Mouse (Mus musculus) liver, embryonic 16.5 days (tissue): Measurements from ENCODE around the gene Hectd4. TPM values are rescaled to one million over a fixed set of nuclear protein-coding genes. Genes with fewer than 3 reads are reported as not detected.
A peak's percentile ranks its signal among the peaks of the same experiment; 100 is the strongest.
"Not testable (repeated sequence)": the region's sequence is repeated elsewhere in the genome, so short reads cannot be mapped to it uniquely, and the experiment has no call there.

Experiments used
- ATAC-seq: fragments of 200-750 bp; cut with Nextera tagmentation; 2 replicates; pipeline ENCODE4 v1.8.0; 2017; ENCODE audit warnings: low read depth, mild to moderate bottlenecking, moderate number of reproducible peaks, moderate library complexity
- H3K27ac ChIP-seq: fragments of 300-500 bp; sonication (generic); 2 replicates; pipeline ENCODE4 v1.5.1; 2014; ENCODE audit warnings: mild to moderate bottlenecking, low read length
- H3K27me3 ChIP-seq: fragments of 300-500 bp; sonication (generic); 2 replicates; pipeline ENCODE4 v1.6.1; 2014; ENCODE audit warnings: low read depth, low read length, mixed read lengths; ENCODE audit not compliant: control insufficient read depth, insufficient read depth
- H3K36me3 ChIP-seq: fragments of 300-500 bp; sonication (generic); 2 replicates; pipeline ENCODE4 v1.6.1; 2014; ENCODE audit warnings: mild to moderate bottlenecking; ENCODE audit not compliant: control insufficient read depth, insufficient read depth
- H3K4me1 ChIP-seq: fragments of 300-500 bp; sonication (generic); 2 replicates; pipeline ENCODE4 v1.6.1; 2014; ENCODE audit warnings: low read depth, low read length, mixed read lengths; ENCODE audit not compliant: control insufficient read depth
- H3K4me2 ChIP-seq: fragments of 300-500 bp; sonication (generic); 2 replicates; pipeline ENCODE4 v1.6.1; 2014; ENCODE audit warnings: low read depth, low read length, mixed read lengths
- H3K4me3 ChIP-seq: fragments of 300-500 bp; sonication (generic); 2 replicates; pipeline ENCODE4 v1.5.1; 2014; ENCODE audit warnings: low read depth, mild to moderate bottlenecking, low read length
- H3K9ac ChIP-seq: fragments of 300-500 bp; sonication (generic); 2 replicates; pipeline ENCODE4 v1.6.1; 2014; ENCODE audit warnings: low read depth, low read length
- H3K9me3 ChIP-seq: fragments of 300-500 bp; sonication (generic); replicated peaks from 2 replicates; pipeline ENCODE4 v1.6.1; 2016; ENCODE audit warnings: low read length; ENCODE audit not compliant: control insufficient read depth
- WGBS: fragments of 180-500 bp; shearing (Covaris S2); extraction: QIAGEN DNeasy Blood & Tissue Kit; methylation state at CpG from one replicate; pipeline ENCODE4 v1.1.7; 2014; ENCODE audit not compliant: insufficient replicate concordance; 5-methylcytosine and 5-hydroxymethylcytosine counted together
- polyA plus RNA-seq: library from polyadenylated mRNA; unstranded; fragments of >200 nt; fragmentation: Nextera tagmentation; extraction: Ambion mirVana; gene quantifications from 2 replicates; pipeline ENCODE4 v1.2.1, GENCODE M21; 2015

Gene Hectd4
- polyA plus RNA-seq, 1 experiment from 2014 or later = 8.7 TPM

GRCm38 (mm10) chr5:121214707-121215106 is 5.3 kb upstream of the Hectd4 start:
- peak overlapping the region; percentile 99 for H3K27ac ChIP-seq

GRCm38 (mm10) chr5:121215380-121216125 is 4.5 kb upstream of the Hectd4 start:
- Histone ChIP-seq H3K27me3 (no peaks in the 10 kb centered on the region), H3K36me3 (peaks cover 23% of the 10 kb centered on the region), H3K9me3 (no peaks in the 10 kb centered on the region), H3K9ac (peak overlapping the region; percentile 51), H3K4me2 (peak overlapping the region; percentile 33), H3K4me3 (no peak overlapping the region), H3K4me1 (peaks cover 38% of the 10 kb centered on the region), H3K27ac (peak overlapping the region; percentile 99)
- 10% methylated on average over 13 of the region's 13 CpGs for WGBS
- ATAC-seq = no peak

More at GRCm38 (mm10) chr5:121214707-121215106, 5.3 kb upstream of the Hectd4 start:
- H3K9me3 ChIP-seq = no peaks in the 10 kb centered on the region
- WGBS = 44% methylated on average over 7 of the region's 7 CpGs
- peaks cover 30% of the 10 kb centered on the region for H3K36me3 ChIP-seq
- H3K27me3 ChIP-seq = no peaks in the 10 kb centered on the region
- no peak overlapping the region for H3K9ac ChIP-seq
- no peak overlapping the region for H3K4me2 ChIP-seq
- peaks cover 35% of the 10 kb centered on the region for H3K4me1 ChIP-seq
- ATAC-seq = no peak
- H3K4me3 ChIP-seq = no peak overlapping the region

GRCm38 (mm10) chr5:121216126-121216446 is 3.9 kb upstream of the Hectd4 start:
- Histone ChIP-seq H3K9me3 (no peaks in the 10 kb centered on the region), H3K36me3 (peaks cover 17% of the 10 kb centered on the region), H3K4me1 (peaks cover 38% of the 10 kb centered on the region), H3K4me3 (0 out of 2 replicates have a peak overlapping the region, but pooled peaks have one; percentile 10), H3K27ac (peak overlapping the region; percentile 99), H3K9ac (peak overlapping the region; percentile 59), H3K4me2 (peak overlapping the region; percentile 57), H3K27me3 (no peaks in the 10 kb centered on the region)
- ATAC-seq = peak; percentile 88
- 17% methylated on average over 12 of the region's 12 CpGs for WGBS

GRCm38 (mm10) chr5:121216584-121217312 is 3.3 kb upstream of the Hectd4 start:
- ATAC-seq, H3K9me3 ChIP-seq, H3K27me3 ChIP-seq: not testable (repeated sequence)
- Histone ChIP-seq H3K9ac (peak overlapping the region; percentile 59), H3K36me3 (peaks cover 11% of the 10 kb centered on the region), H3K4me3 (0 out of 2 replicates have a peak overlapping the region, but pooled peaks have one; percentile 10), H3K4me1 (peaks cover 40% of the 10 kb centered on the region), H3K27ac (peak overlapping the region; percentile 99), H3K4me2 (peak overlapping the region; percentile 57)
- 72% methylated on average over 9 of the region's 9 CpGs for WGBS

GRCm38 (mm10) chr5:121217313-121217634 is 2.7 kb upstream of the Hectd4 start:
- WGBS = 69% methylated on average over 2 of the region's 2 CpGs
- H3K9ac ChIP-seq = no peak overlapping the region
- H3K4me3 ChIP-seq = no peak overlapping the region
- H3K9me3 ChIP-seq = no peaks in the 10 kb centered on the region
- H3K4me1 ChIP-seq = peaks cover 40% of the 10 kb centered on the region
- no peak overlapping the region for H3K4me2 ChIP-seq
- H3K27ac ChIP-seq = peak overlapping the region; percentile 99
- H3K27me3 ChIP-seq = no peaks in the 10 kb centered on the region
- ATAC-seq = no peak
- H3K36me3 ChIP-seq = peaks cover 5% of the 10 kb centered on the region

- Histone ChIP-seq H3K9ac (peak overlapping the region; percentile 40; the same call in 1 of the 2 replicates), H3K9me3 (no peaks in the 10 kb centered on the region), H3K27me3 (no peaks in the 10 kb centered on the region), H3K4me2 (peak overlapping the region; percentile 71), H3K27ac (peak overlapping the region; percentile 98), H3K36me3 (no peaks in the 10 kb centered on the region), H3K4me3 (no peak overlapping the region), H3K4me1 (peaks cover 41% of the 10 kb centered on the region)
- WGBS = 78% methylated on average over 1 of the region's 1 CpGs
- ATAC-seq = no peak
Observed at GRCm38 (mm10) chr5:121219190-121219589, 829 bp upstream of the Hectd4 start.

- no peaks in the 10 kb centered on the region for H3K9me3 ChIP-seq
- peak overlapping the region; percentile 100 for H3K9ac ChIP-seq
- H3K36me3 ChIP-seq = peaks cover 3% of the 10 kb centered on the region
- ATAC-seq = peak; percentile 9
- peak overlapping the region; percentile 66 for H3K4me2 ChIP-seq
- peak overlapping the region; percentile 98 for H3K27ac ChIP-seq
- no peaks in the 10 kb centered on the region for H3K27me3 ChIP-seq
- WGBS = under 1% methylated on average over 25 of the region's 38 CpGs
- H3K4me3 ChIP-seq = peak overlapping the region; percentile 100
- peaks cover 46% of the 10 kb centered on the region for H3K4me1 ChIP-seq
Observed at GRCm38 (mm10) chr5:121220732-121221301, 798 bp downstream of the Hectd4 start.

- H3K27ac ChIP-seq = peak overlapping the region; percentile 98
- peaks cover 50% of the 10 kb centered on the region for H3K4me1 ChIP-seq
- ATAC-seq = no peak
Observed at GRCm38 (mm10) chr5:121221328-121221850, 1.4 kb downstream of the Hectd4 start.

More at GRCm38 (mm10) chr5:121221328-121221850, 1.4 kb downstream of the Hectd4 start:
- Histone ChIP-seq H3K4me3 (peak overlapping the region; percentile 100), H3K36me3 (peaks cover 3% of the 10 kb centered on the region), H3K9ac (peak overlapping the region; percentile 100), H3K27me3 (no peaks in the 10 kb centered on the region), H3K4me2 (peak overlapping the region; percentile 66), H3K9me3 (no peaks in the 10 kb centered on the region)
- WGBS = 17% methylated on average over 23 of the region's 23 CpGs
